Mouse (Mus musculus) limb, embryonic 13.5 days (tissue): ENCODE data around the gene Barx2. TPM values are rescaled to one million over a fixed set of nuclear protein-coding genes. Genes with fewer than 3 reads are reported as not detected.

ENCODE experiments used
- ATAC-seq: fragments of 200-750 bp; cut with Nextera tagmentation; 2 replicates; pipeline ENCODE4 v1.8.0; 2017; ENCODE audit warnings: low read depth, moderate number of reproducible peaks, moderate TSS enrichment; ENCODE audit not compliant: low FRiP score
- H3K27ac ChIP-seq: fragments of 300-500 bp; sonication (generic); 2 replicates; pipeline ENCODE4 v1.5.1; 2015; ENCODE audit warnings: inconsistent platforms, mild to moderate bottlenecking, moderate library complexity
- H3K27me3 ChIP-seq: fragments of 300-500 bp; sonication (generic); 2 replicates; pipeline ENCODE4 v1.6.1; 2015; ENCODE audit warnings: mild to moderate bottlenecking, inconsistent platforms
- H3K36me3 ChIP-seq: fragments of 300-500 bp; sonication (generic); 2 replicates; pipeline ENCODE4 v1.6.1; 2015; ENCODE audit warnings: inconsistent platforms, mild to moderate bottlenecking, moderate library complexity
- H3K4me1 ChIP-seq: fragments of 300-500 bp; sonication (generic); 2 replicates; pipeline ENCODE4 v1.6.1; 2015; ENCODE audit warnings: inconsistent platforms
- H3K4me2 ChIP-seq: fragments of 300-500 bp; sonication (generic); replicated peaks from 2 replicates; pipeline ENCODE4 v1.6.1; 2015; ENCODE audit warnings: inconsistent platforms, mild to moderate bottlenecking, moderate library complexity
- H3K4me3 ChIP-seq: fragments of 300-500 bp; sonication (generic); 2 replicates; pipeline ENCODE4 v1.5.1; 2015; ENCODE audit warnings: moderate library complexity, mild to moderate bottlenecking, inconsistent platforms
- H3K9ac ChIP-seq: fragments of 300-500 bp; sonication (generic); 2 replicates; pipeline ENCODE4 v1.6.1; 2015; ENCODE audit warnings: mild to moderate bottlenecking, inconsistent platforms
- H3K9me3 ChIP-seq: fragments of 300-500 bp; sonication (generic); 2 replicates; pipeline ENCODE4 v1.6.1; 2016; ENCODE audit warnings: inconsistent platforms
- WGBS: fragments of 180-500 bp; shearing (Covaris S2); methylation state at CpG from one replicate; pipeline ENCODE4 v1.1.7; 2015; 5-methylcytosine and 5-hydroxymethylcytosine counted together
- polyA plus RNA-seq: library from polyadenylated mRNA; unstranded; fragments of >200 nt; fragmentation: Nextera tagmentation; extraction: Ambion mirVana; gene quantifications from 2 replicates; pipeline ENCODE4 v1.2.1, GENCODE M21; 2015

Gene Barx2
- polyA plus RNA-seq, 1 experiment from 2014 or later: 2.1 TPM

DNA sequence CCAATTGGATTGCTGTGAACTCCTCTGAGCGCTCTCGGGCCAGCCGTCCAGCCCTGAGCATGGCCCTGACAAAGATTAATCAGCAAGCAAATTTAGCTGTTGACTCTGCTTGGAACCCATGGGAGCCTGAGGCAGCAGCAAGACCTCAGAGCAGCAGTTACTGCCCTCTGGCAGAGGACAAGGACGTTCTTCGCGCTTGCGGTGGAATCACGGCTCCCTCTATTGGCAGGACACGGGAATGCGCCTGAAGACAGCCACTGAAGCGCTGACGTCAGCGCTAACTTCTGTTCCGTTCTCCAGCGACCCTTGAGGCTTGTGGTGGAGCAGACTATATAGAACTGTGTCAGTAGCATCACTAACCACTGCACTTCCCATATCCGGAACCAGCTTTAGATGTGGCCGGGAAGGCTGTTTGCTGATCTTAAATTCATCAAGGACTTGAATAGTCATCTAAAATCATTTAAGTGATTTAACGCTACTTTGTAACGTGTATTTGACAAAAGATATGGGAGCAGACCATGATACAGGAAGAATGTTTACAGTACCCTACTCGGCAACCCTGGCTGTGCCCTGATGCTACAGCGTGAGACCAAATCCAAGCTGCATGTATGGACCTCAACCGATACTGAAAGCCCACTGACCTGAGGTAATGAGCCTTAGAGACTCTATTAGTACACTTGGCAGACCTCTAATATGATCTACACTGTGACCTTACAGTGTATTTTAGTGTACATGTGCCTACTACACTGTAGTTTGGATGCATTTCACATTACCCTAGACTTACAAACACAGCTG, 12.8 kb upstream of the Barx2 start:
- Histone ChIP-seq H3K4me1 (peaks cover 9% of the 10 kb centered on the region), H3K4me3 (no peak overlapping the region), H3K36me3 (no peaks in the 10 kb centered on the region), H3K9ac (no peak overlapping the region), H3K27ac (no peak overlapping the region), H3K4me2 (peak overlapping the region; percentile 53), H3K9me3 (no peaks in the 10 kb centered on the region), H3K27me3 (peaks cover 7% of the 10 kb centered on the region; the same call in 1 of the 2 replicates)
- ATAC-seq: peak; percentile 76
- WGBS: 18% methylated on average over 22 of the region's 22 CpGs

DNA sequence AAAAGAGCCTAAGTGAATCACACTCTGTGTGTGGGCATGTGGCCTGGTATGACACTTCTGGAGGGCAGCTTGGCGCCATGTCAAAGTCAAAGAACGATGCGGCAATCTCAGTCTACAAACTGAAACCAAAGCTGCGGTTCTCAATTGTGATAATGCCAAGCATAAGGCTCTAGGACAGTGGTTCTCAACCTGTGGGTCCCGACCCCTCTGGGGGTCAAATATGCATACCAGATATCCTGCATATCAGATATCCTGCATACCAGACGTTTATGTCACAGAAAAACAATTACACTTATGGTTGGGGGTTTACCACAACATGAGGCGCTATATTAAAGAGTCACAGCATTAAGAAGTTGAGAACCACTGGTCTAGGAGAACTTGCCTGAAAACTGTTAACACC, 10.3 kb upstream of the Barx2 start:
- Histone ChIP-seq H3K4me3 (no peak overlapping the region), H3K27me3 (peaks cover 30% of the 10 kb centered on the region), H3K9me3 (no peaks in the 10 kb centered on the region), H3K9ac (no peak overlapping the region), H3K4me1 (peaks cover 9% of the 10 kb centered on the region), H3K27ac (no peak overlapping the region), H3K36me3 (no peaks in the 10 kb centered on the region), H3K4me2 (no peak overlapping the region)
- ATAC-seq: no peak
- 79% methylated on average over 7 of the region's 7 CpGs for WGBS

DNA sequence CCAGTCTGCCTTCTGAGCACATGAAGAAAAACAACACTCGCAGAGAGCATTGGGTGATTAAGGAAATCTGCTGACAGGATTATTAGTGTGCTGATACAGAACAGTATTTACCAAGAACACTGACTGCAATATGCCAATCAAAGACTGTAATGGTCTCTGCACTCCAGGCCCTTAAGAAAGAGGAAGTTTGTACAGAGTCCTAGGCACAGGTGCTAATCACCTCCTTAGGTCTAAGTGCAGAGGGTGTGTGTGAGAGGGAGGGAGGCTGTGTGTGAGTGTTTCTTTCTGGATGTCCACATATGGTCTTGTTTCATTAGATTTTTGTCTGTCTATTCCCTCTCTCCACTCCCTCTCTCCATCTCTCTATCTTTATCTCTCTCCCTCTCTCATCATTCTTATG, 6.5 kb upstream of the Barx2 start:
- ATAC-seq: no peak
- Histone ChIP-seq H3K27ac (no peak overlapping the region), H3K9me3 (no peaks in the 10 kb centered on the region), H3K27me3 (peaks cover 64% of the 10 kb centered on the region), H3K4me1 (peaks cover 6% of the 10 kb centered on the region), H3K9ac (no peak overlapping the region), H3K4me3 (no peak overlapping the region), H3K36me3 (no peaks in the 10 kb centered on the region), H3K4me2 (no peak overlapping the region)
- 8% methylated on average over 1 of the region's 1 CpGs for WGBS

DNA sequence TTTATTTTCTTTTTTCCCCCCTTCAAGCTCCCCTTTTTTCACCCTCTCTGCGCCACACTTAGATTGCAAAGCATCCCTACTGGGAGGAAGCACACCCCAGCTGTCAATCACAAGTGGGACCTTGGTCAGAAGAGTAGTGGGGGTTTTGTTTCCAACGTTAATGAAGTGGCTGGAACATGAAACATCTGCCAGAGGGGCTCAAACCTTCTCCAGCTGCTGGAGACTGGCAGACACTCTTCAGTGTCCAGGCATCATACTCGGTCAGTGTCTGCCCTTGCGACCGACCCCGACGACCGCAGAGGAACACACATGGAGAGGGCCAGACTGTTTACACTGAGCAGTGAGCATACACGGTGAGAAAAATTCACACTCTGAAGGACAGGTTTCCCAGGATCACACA, 3.2 kb upstream of the Barx2 start:
- Histone ChIP-seq H3K4me2 (no peak overlapping the region), H3K27ac (no peak overlapping the region), H3K9ac (no peak overlapping the region), H3K36me3 (no peaks in the 10 kb centered on the region), H3K4me3 (no peak overlapping the region), H3K9me3 (no peaks in the 10 kb centered on the region), H3K27me3 (peaks cover 95% of the 10 kb centered on the region), H3K4me1 (peaks cover 30% of the 10 kb centered on the region)
- 6% methylated on average over 9 of the region's 9 CpGs for WGBS
- ATAC-seq: no peak

DNA sequence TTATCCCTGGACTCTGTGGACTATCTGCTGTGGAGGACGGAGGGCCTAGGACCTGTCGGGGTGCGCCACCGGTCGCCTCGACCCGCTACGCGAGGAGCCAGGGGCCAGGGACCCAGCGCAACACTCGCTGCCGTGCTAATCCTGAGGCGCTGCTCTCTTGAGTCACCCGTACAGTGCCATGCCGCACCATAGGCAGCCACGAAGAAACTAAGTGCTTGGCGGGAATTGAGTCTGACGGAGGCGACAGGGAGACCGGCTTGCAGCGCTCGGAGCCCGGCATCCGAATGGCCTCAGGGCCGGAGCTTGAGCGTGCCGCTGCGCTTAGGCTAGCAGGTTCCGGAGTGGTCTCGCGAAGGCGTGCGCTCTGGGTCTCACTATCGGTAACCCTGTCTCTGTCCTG, 1.6 kb upstream of the Barx2 start:
- H3K27ac ChIP-seq: no peak overlapping the region
- peak overlapping the region; percentile 61 for H3K4me3 ChIP-seq
- no peaks in the 10 kb centered on the region for H3K9me3 ChIP-seq
- H3K27me3 ChIP-seq: peaks cover 90% of the 10 kb centered on the region
- peak overlapping the region; percentile 39; the same call in 1 of the 2 replicates for H3K9ac ChIP-seq
- H3K4me1 ChIP-seq: peaks cover 41% of the 10 kb centered on the region
- peak overlapping the region; percentile 99 for H3K4me2 ChIP-seq
- under 1% methylated on average over 34 of the region's 34 CpGs for WGBS
- no peak for ATAC-seq
- no peaks in the 10 kb centered on the region for H3K36me3 ChIP-seq

DNA sequence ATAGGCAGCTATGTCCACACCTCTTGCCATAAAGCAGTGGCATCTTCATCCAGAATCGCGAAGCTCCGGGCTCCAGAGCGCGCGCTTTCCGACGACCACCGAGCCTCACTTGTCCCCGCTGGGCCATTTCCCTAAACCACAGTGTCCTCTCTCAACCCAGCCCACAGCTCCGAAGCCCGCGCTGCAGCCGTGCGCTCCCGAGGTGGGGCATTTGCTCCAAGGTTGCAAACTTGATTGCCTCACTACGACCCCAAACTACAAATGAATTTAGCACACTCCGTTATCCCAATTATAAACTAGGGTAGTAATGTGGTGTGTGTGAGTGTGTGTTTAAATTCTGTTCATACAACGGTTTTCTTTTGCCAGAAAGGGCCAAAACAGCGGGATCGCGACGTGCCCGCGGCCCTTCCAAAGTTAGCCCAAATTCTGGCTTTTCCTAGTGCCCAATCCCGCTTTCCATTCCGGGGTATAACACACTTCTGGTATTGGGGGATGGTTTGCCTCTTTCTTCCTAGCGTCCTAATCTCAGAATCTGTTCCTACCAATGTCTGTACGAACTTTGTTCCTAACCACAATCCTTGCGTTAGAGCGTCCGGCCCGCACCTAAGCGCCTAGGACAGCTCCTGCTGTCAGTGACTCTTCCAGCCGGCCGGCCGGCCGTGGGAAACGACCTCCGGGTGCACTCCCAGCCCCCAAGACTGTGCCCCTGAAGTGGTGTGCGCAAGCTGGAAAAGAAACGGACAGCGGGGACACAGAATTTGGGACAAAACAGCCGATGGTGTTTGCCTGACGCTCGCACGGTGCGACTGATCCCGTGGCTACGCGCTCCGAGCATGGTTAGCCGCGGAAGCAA, 703 bp upstream of the Barx2 start:
- Histone ChIP-seq H3K4me3 (peak overlapping the region; percentile 61), H3K27me3 (peaks cover 88% of the 10 kb centered on the region), H3K27ac (no peak overlapping the region), H3K9ac (peak overlapping the region; percentile 70; the same call in 1 of the 2 replicates), H3K4me2 (peak overlapping the region; percentile 99), H3K36me3 (no peaks in the 10 kb centered on the region), H3K4me1 (peaks cover 43% of the 10 kb centered on the region), H3K9me3 (no peaks in the 10 kb centered on the region)
- under 1% methylated on average over 54 of the region's 54 CpGs for WGBS
- no peak for ATAC-seq

DNA sequence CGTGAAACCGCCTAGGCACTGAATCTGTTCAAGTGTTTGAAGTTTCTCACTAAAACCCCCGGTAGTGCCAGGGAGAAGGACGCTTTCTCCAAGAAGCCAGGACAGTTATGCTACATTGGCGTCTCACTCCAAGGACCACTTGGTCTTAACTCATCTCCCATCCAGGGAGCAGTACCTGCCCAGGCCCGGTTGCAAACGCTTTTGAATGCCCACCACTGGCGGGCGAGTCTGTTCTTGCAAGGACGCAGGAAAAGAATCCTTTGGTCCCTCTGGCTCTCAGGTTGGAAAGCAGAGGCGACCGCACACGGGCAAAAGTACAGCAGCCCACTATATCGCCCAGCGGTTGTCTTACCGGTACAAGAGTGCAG, 725 bp downstream of the Barx2 start:
- Histone ChIP-seq H3K4me3 (peak overlapping the region; percentile 61), H3K36me3 (no peaks in the 10 kb centered on the region), H3K9ac (peak overlapping the region; percentile 70), H3K4me2 (peak overlapping the region; percentile 99), H3K9me3 (no peaks in the 10 kb centered on the region), H3K4me1 (peaks cover 54% of the 10 kb centered on the region), H3K27ac (0 out of 2 replicates have a peak overlapping the region, but pooled peaks have one; percentile 33), H3K27me3 (peaks cover 84% of the 10 kb centered on the region)
- 1% methylated on average over 16 of the region's 16 CpGs for WGBS
- no peak for ATAC-seq

DNA sequence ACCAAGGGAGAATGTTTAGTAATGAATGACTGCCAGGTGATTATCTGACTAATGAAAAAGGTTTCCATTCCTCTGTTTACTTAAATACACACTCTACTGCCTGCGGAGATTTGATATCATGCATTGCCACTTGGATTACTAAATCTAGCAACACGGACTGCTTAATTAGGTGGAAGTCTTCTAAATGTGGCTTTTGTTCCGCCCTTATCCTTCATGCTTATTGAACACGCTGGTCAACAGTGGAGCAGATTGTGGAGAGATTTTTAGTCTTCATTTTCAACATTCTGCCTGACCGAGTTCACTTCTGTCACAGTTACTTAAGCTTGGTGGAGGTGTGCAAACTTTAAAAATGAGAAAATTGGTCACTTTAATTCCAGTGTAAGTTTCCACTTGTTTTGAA, 3.0 kb downstream of the Barx2 start:
- H3K4me2 ChIP-seq: peak overlapping the region; percentile 99; the same call in 1 of the 2 replicates
- no peak overlapping the region for H3K27ac ChIP-seq
- no peak for ATAC-seq
- peaks cover 75% of the 10 kb centered on the region for H3K27me3 ChIP-seq
- H3K9ac ChIP-seq: no peak overlapping the region
- H3K9me3 ChIP-seq: no peaks in the 10 kb centered on the region
- peak overlapping the region; percentile 11 for H3K4me3 ChIP-seq
- H3K4me1 ChIP-seq: peaks cover 61% of the 10 kb centered on the region
- H3K36me3 ChIP-seq: no peaks in the 10 kb centered on the region
- WGBS: 49% methylated on average over 5 of the region's 5 CpGs

DNA sequence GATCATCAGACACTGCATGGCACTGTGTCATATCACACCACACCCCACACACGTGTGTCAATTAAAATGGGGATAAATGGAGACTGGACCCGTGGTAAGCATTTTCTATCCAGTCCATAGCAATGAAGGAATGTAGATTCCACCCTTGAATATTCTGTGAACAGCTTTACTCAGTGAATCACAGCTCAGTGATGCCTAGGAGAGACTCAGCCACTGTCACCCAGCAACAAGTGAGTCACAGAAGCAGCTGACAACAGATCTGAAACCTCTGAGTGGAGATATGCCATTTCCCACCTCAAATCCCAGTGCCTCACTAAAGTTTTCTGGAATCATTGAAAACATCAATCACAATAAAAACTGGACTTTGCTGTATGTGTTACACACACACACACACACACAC, 11.5 kb downstream of the Barx2 start:
- ATAC-seq: no peak

DNA sequence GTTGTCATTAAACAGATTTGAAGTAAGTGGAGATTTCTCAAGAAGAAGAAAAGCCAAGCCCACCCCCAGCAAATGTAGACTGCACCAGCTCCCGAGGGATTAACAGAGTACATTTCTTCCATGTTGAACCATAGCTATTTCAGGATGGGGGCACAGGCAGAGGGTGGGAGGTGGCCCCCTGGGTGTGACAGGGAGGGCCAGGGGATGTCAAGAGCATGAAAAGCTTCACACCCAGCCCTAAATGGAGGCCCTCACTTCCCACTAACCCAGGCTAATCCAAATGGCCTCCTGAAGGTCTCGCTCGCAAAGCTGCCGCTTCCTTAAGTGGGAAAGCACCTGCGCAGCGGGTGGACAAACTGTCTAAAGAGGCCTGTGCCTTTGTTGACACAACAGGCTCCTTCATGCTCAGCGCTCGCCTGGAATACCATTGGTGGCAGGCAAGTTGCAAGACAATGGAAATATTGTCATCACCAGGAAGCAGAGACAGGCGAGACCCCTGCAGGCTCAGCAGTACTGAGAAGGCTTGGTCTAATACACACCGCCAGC, 18.4 kb downstream of the Barx2 start:
- Histone ChIP-seq H3K9ac (no peak overlapping the region), H3K9me3 (no peaks in the 10 kb centered on the region), H3K36me3 (no peaks in the 10 kb centered on the region), H3K4me2 (no peak overlapping the region), H3K4me3 (no peak overlapping the region), H3K4me1 (peaks cover 8% of the 10 kb centered on the region), H3K27ac (no peak overlapping the region), H3K27me3 (no peaks in the 10 kb centered on the region)
- WGBS: 47% methylated on average over 10 of the region's 10 CpGs
- no peak for ATAC-seq

More for the DNA sequence above, 11.5 kb downstream of the Barx2 start:
- no peaks in the 10 kb centered on the region for H3K9me3 ChIP-seq
- peaks cover 5% of the 10 kb centered on the region for H3K4me1 ChIP-seq
- WGBS: 75% methylated on average over 2 of the region's 2 CpGs
- peaks cover 21% of the 10 kb centered on the region for H3K27me3 ChIP-seq
- H3K9ac ChIP-seq: no peak overlapping the region
- no peak overlapping the region for H3K4me3 ChIP-seq
- no peak overlapping the region for H3K4me2 ChIP-seq
- no peaks in the 10 kb centered on the region for H3K36me3 ChIP-seq
- no peak overlapping the region for H3K27ac ChIP-seq

DNA sequence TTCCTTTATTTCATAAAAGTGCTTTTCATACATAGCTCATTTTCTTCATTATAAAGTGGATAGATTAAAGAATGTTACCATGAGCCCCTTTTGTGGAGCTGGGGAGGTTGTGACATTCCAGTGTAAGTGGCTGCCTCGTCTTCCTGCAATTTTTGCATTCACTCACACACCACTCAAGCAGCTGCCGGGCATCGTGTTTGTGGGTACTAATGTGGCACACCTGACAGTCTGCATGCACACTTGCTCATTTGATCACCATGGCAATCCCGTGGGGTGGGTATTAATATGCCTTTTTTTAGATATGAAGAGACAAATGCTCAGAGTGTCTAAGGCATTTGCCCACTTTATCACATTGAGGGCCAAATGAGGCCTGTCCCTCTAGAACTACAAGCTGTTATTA, 24.9 kb downstream of the Barx2 start:
- no peak for ATAC-seq

DNA sequence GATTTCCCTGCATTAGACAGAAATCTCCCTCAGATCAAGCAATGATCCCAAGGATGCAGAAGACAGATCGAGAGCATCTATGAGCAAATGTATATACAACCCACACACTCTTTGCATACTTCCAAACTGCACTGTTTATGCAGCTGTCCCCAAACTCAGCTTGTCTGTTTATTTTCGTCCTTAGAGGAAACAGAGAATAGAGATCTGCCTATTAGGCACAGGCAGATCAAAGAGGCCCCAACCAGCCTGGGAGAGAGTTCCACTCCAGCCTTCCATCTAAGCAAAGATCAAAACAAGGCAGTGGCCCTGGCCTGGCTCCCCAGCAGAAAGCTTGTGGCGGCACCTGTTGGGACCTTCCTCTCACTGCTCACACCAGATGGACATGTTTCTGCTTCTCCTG, 27.0 kb downstream of the Barx2 start:
- Histone ChIP-seq H3K4me1 (peaks cover 16% of the 10 kb centered on the region), H3K27ac (no peak overlapping the region; the same call in 1 of the 2 replicates), H3K4me2 (no peak overlapping the region), H3K9me3 (no peaks in the 10 kb centered on the region), H3K9ac (no peak overlapping the region), H3K27me3 (peaks cover 6% of the 10 kb centered on the region; the same call in 1 of the 2 replicates), H3K4me3 (no peak overlapping the region), H3K36me3 (no peaks in the 10 kb centered on the region)
- peak; percentile 28; the same call in 1 of the 2 replicates for ATAC-seq
- WGBS: 31% methylated on average over 3 of the region's 3 CpGs

More for the DNA sequence above, 24.9 kb downstream of the Barx2 start:
- 80% methylated on average over 4 of the region's 4 CpGs for WGBS
- H3K4me1 ChIP-seq: peaks cover 8% of the 10 kb centered on the region
- H3K36me3 ChIP-seq: no peaks in the 10 kb centered on the region
- H3K9me3 ChIP-seq: no peaks in the 10 kb centered on the region
- H3K4me3 ChIP-seq: no peak overlapping the region
- H3K27me3 ChIP-seq: peaks cover 6% of the 10 kb centered on the region; the same call in 1 of the 2 replicates
- H3K9ac ChIP-seq: no peak overlapping the region
- no peak overlapping the region for H3K4me2 ChIP-seq
- no peak overlapping the region for H3K27ac ChIP-seq
